ENCODE assay signal across 23 mouse cellular contexts in genomic region chr3:99793622-99794021, GRCm38 (mm10).
DNase-seq lines count a peak whose midpoint lies in the region; ATAC-seq and TF ChIP-seq lines count a peak whose summit lies in the region.
"Had no signal": no experiment of that assay in that cellular context is flagged by ENCODE, and none has a peak within 500 bp of the region (broad histone marks: within the 10 kb centered on the region; RNA-seq: fewer than 3 reads in every experiment).

No protein-coding gene starts in this region.

- TF ChIP-seq CTCF in C2C12 (IDR thresholded peaks at IDR 0.05; ENCODE audit: control insufficient read depth, insufficient read depth, insufficient read length): no peak

- no peak overlapping the region for H3ac ChIP-seq in C2C12 (ENCODE audit: control insufficient read depth, insufficient read length, low read depth)

- no peaks in the 10 kb centered on the region for H3K9me3 ChIP-seq in lung, embryonic 16.5 days (ENCODE audit: control insufficient read depth, low read length)
- H3K9me3 ChIP-seq: embryonic facial prominence, embryonic 10.5 days; embryonic facial prominence, embryonic 12.5 days; forebrain, embryonic 13.5 days; forebrain, embryonic 15.5 days had no signal

- 0 out of 2 replicates have a peak, but pooled peaks have one; percentile 41 for ATAC-seq in lung, embryonic 16.5 days (ENCODE audit: low read depth)
- ATAC-seq: activated CD4-positive, CD25-positive, alpha-beta regulatory T cell, adult 4 months; forebrain, embryonic 13.5 days; forebrain, embryonic 15.5 days had no signal

- WGBS in lung, embryonic 16.5 days: 33% methylated on average over 3 of the region's 3 CpGs

- H3K4me2 ChIP-seq in lung, embryonic 16.5 days (ENCODE audit: low read depth, low read length): no peak overlapping the region
- H3K4me2 ChIP-seq: embryonic facial prominence, embryonic 12.5 days; forebrain, embryonic 13.5 days; forebrain, embryonic 15.5 days had no signal

- no peak for DNase-seq in lung, postnatal 25 days (ENCODE audit: low spot score)
- DNase-seq in adipocyte (ENCODE audit: low spot score): peak; percentile 5
- DNase-seq in skeletal muscle tissue, adult 2 months (ENCODE audit: low read depth, low spot score): peak; percentile 30
- DNase-seq in kidney, adult 8-10 months: no peak
- DNase-seq in thymus, adult 18-20 months: no peak
- DNase-seq in cerebellum, adult 18-20 months: no peak
- DNase-seq: adrenal gland, adult 2 months; adrenal gland, postnatal 10 days; adrenal gland, postnatal 25 days; B cell, adult 2 months; cerebellum, adult 11 months; cerebellum, adult 2 months; cerebellum, adult 9-10 months; cerebellum, postnatal 10 days; cerebellum, postnatal 25 days had no signal

- H3K79me2 ChIP-seq in C2C12 (ENCODE audit: control insufficient read depth, insufficient read depth): no peaks in the 10 kb centered on the region

- no peaks in the 10 kb centered on the region for H3K4me1 ChIP-seq in lung, embryonic 16.5 days (replicated peaks; ENCODE audit: control insufficient read depth, insufficient read depth, low read length)
- H3K4me1 ChIP-seq: forebrain, embryonic 13.5 days; forebrain, embryonic 15.5 days had no signal

- no peaks in the 10 kb centered on the region for H3K27me3 ChIP-seq in lung, embryonic 16.5 days (ENCODE audit: control insufficient read depth, insufficient read depth, low read depth, low read length)
- no peaks in the 10 kb centered on the region for H3K27me3 ChIP-seq in C2C12 (ENCODE audit: control insufficient read depth, insufficient read depth, insufficient read length)
- H3K27me3 ChIP-seq: embryonic facial prominence, embryonic 12.5 days; forebrain, embryonic 13.5 days; forebrain, embryonic 15.5 days; Patski had no signal

- no peaks in the 10 kb centered on the region for H3K79me3 ChIP-seq in C2C12 (ENCODE audit: low read depth)

- no peak overlapping the region for H3K27ac ChIP-seq in lung, embryonic 16.5 days (ENCODE audit: low read length)
- H3K27ac ChIP-seq: embryonic facial prominence, embryonic 10.5 days; embryonic facial prominence, embryonic 12.5 days; forebrain, embryonic 13.5 days; forebrain, embryonic 15.5 days had no signal

- H3K4me3 ChIP-seq in lung, embryonic 16.5 days (ENCODE audit: low read length): no peak overlapping the region
- H3K4me3 ChIP-seq in C2C12 (ENCODE audit: insufficient read depth, poor library complexity, severe bottlenecking): no peak overlapping the region
- H3K4me3 ChIP-seq: embryonic facial prominence, embryonic 10.5 days; embryonic facial prominence, embryonic 12.5 days; forebrain, embryonic 13.5 days; forebrain, embryonic 15.5 days had no signal

- H3K36me3 ChIP-seq in lung, embryonic 16.5 days (ENCODE audit: control insufficient read depth, insufficient read depth, low read length): no peaks in the 10 kb centered on the region
- H3K36me3 ChIP-seq in C2C12 (ENCODE audit: control insufficient read depth, insufficient read depth): no peaks in the 10 kb centered on the region
- H3K36me3 ChIP-seq: embryonic facial prominence, embryonic 10.5 days; embryonic facial prominence, embryonic 12.5 days; forebrain, embryonic 15.5 days had no signal

- no peak overlapping the region for H3K9ac ChIP-seq in lung, embryonic 16.5 days (ENCODE audit: low read length)
- H3K9ac ChIP-seq: embryonic facial prominence, embryonic 12.5 days; forebrain, embryonic 13.5 days; forebrain, embryonic 15.5 days had no signal

TF ChIP-seq in C2C12, 6 proteins besides CTCF, POLR2A, EP300 and RAD21:
- no peak for TF ChIP-seq MYOG (IDR thresholded peaks at IDR 0.05; ENCODE audit: control insufficient read depth, extremely low read depth, insufficient read length)
- no peak for TF ChIP-seq USF1 (IDR thresholded peaks at IDR 0.05; ENCODE audit: low read depth)
- TF ChIP-seq CEBPB (IDR thresholded peaks at IDR 0.05; ENCODE audit: low read depth): peak; percentile 54

Comparison
In these comparisons a context has a peak if more than half of its experiments do, and no peak if none do; other contexts are left out.
1. DNase-seq: peak in adipocyte (single experiment) and skeletal muscle tissue, adult 2 months (single experiment); none in lung, postnatal 25 days (single experiment), kidney, adult 8-10 months (0 of 2), thymus, adult 18-20 months (0 of 2) and cerebellum, adult 18-20 months (0 of 2).